Mouse (Mus musculus): ENCODE measurements around the gene Sema4c. TPM values are rescaled to one million over a fixed set of nuclear protein-coding genes. Genes with fewer than 3 reads are reported as not detected.

Gene Sema4c
- polyA plus RNA-seq, 1 experiment from 2014 or later: 35.3 TPM

DNA sequence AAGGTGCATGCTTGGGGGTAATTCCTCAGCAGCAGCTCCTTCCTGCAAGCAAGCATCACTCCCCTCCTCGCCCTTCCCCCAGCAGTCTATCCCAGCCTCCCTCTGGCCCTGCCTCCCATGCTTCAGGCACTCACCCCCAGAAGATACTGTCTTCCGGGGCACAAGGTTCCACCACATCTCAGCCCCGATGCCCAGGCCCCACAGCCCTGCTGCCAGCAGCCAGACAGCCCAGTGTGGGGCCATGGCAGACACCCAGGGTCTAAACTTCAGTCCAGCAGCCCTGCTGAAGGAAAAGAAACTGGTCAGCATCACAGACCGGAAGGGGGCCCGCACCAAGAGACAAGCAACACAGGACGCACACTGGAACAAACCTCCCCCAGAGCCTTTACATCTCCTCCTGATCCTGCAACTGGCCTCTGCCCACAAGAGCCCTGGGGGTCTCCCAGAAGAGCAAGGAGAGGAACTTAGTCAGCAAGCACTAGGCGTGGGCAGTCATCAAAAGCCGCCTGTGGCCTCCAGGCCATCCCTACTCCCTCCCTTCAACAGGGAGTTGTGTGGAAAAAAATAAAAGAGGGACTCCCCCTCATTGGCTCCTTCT is 2.3 kb downstream of the Sema4c start:
- peaks cover 50% of the 10 kb centered on the region for H3K36me3 ChIP-seq
- WGBS: 2% methylated on average over 8 of the region's 8 CpGs
- peaks cover 40% of the 10 kb centered on the region for H3K4me1 ChIP-seq (replicated peaks)
- H3K27me3 ChIP-seq: no peaks in the 10 kb centered on the region
- peak overlapping the region; percentile 100 for H3K4me2 ChIP-seq
- H3K27ac ChIP-seq: peak overlapping the region; percentile 99
- H3K9ac ChIP-seq (replicated peaks): peak overlapping the region; percentile 96
- no peak for ATAC-seq (ENCODE audit: insufficient number of reproducible peaks, insufficient read depth, low FRiP score, low TSS enrichment, low read depth)
- H3K4me3 ChIP-seq (replicated peaks): peak overlapping the region; percentile 90
- no peaks in the 10 kb centered on the region for H3K9me3 ChIP-seq

GRCm38 (mm10) chr1:36554633-36555399 is 3.3 kb downstream of the Sema4c start:
- Histone ChIP-seq H3K36me3 (peaks cover 61% of the 10 kb centered on the region), H3K4me1 (replicated peaks) (peaks cover 43% of the 10 kb centered on the region)
- WGBS: 68% methylated on average over 21 of the region's 21 CpGs

DNA sequence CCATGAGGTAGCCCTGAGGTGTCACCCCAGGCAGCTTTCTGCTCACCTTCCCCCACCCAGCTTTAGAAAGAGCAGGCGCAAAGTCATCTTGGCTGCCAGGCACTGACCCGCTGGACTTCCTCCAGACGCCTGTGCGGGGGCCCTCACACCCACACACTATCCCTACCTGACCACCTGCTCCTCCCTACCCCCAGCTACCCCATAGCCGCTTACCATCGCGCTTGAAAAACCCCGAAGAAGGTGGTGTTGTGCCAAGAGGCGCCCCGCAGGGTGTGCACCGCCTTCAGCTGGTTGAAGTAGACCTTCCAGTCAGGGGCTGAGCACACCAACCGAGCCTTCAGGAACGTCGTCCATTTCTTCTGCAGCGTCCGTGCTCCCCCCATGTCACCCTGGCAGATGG is 5.6 kb downstream of the Sema4c start:
- Histone ChIP-seq H3K4me2 (no peak overlapping the region), H3K9me3 (no peaks in the 10 kb centered on the region), H3K36me3 (peaks cover 77% of the 10 kb centered on the region), H3K4me3 (replicated peaks) (no peak overlapping the region), H3K4me1 (replicated peaks) (peaks cover 51% of the 10 kb centered on the region), H3K9ac (replicated peaks) (no peak overlapping the region), H3K27ac (no peak overlapping the region), H3K27me3 (no peaks in the 10 kb centered on the region)
- 92% methylated on average over 16 of the region's 16 CpGs for WGBS
- ATAC-seq (ENCODE audit: insufficient number of reproducible peaks, insufficient read depth, low FRiP score, low TSS enrichment, low read depth): no peak

More at GRCm38 (mm10) chr1:36554633-36555399, 3.3 kb downstream of the Sema4c start:
- Histone ChIP-seq H3K9me3 (no peaks in the 10 kb centered on the region), H3K4me2 (peak overlapping the region; percentile 100), H3K27ac (peak overlapping the region; percentile 99), H3K27me3 (no peaks in the 10 kb centered on the region), H3K4me3 (replicated peaks) (peak overlapping the region; percentile 90), H3K9ac (replicated peaks) (peak overlapping the region; percentile 96)
- ATAC-seq (ENCODE audit: insufficient number of reproducible peaks, insufficient read depth, low FRiP score, low TSS enrichment, low read depth): no peak

DNA sequence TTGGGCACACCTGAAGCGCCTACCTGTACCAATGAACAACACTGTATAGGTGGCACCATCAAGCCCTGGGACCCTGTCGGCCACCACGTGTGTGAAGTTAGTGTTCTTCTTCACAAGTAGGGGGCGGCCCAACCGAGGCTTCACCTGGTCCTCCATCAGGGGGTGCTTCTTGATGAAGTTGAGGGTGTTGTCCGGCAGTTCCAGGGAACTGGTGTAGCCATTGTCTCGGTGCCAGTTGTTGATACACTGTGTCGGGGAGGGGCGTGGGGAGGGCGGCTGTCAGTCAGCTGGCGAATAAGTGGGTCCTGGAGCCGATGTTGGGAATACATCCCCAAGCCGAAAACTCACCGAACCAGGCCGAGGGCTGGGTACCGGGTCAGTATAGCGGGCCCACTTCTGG is 6.2 kb downstream of the Sema4c start:
- H3K27ac ChIP-seq: no peak overlapping the region
- 89% methylated on average over 17 of the region's 17 CpGs for WGBS
- no peak overlapping the region for H3K9ac ChIP-seq (replicated peaks)
- H3K27me3 ChIP-seq: no peaks in the 10 kb centered on the region
- H3K4me1 ChIP-seq (replicated peaks): peaks cover 54% of the 10 kb centered on the region
- H3K36me3 ChIP-seq: peaks cover 77% of the 10 kb centered on the region
- no peak overlapping the region for H3K4me2 ChIP-seq
- H3K4me3 ChIP-seq (replicated peaks): no peak overlapping the region
- ATAC-seq (ENCODE audit: insufficient number of reproducible peaks, insufficient read depth, low FRiP score, low TSS enrichment, low read depth): no peak
- H3K9me3 ChIP-seq: no peaks in the 10 kb centered on the region

DNA sequence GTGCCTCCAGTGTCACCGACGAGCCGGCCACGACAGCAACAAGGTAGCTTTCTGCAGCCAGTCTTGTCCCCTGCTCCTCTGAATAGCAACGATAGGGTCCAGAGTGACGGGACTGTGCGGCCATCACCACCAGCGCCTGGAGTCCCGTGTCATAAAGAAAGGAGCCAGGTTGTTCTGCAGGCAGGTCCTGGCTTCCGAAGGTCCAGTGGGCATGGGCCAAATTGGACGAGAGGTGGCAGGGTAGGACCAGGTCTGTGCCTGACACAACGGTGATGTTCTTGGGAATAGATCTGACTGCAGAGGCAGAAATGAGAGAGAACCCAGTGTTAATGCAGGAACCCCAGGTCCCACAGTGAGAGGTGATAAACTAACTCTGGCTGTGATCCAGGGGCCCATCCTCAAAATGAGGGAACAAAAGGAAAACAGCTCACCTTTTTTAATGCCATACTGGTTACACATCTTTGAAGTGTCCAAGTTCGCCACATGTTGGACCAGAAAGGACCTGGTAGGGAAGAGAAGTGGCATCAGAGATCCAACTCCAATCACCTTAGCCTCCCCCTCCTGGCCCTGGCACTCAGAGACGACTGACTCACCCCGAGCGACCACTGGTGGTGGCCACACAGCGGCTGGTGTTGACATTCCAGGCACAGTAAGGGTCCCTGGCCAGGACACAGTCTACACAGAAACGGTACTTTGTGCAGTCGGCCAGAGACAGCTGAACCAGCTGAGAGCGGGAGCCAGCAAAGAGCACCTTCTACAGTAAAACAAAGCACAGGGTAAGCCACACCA is 7.9 kb downstream of the Sema4c start:
- Histone ChIP-seq H3K4me1 (replicated peaks) (peaks cover 54% of the 10 kb centered on the region), H3K27me3 (no peaks in the 10 kb centered on the region), H3K9ac (replicated peaks) (no peak overlapping the region), H3K27ac (no peak overlapping the region), H3K36me3 (peaks cover 71% of the 10 kb centered on the region), H3K4me3 (replicated peaks) (no peak overlapping the region), H3K9me3 (no peaks in the 10 kb centered on the region), H3K4me2 (no peak overlapping the region)
- no peak for ATAC-seq (ENCODE audit: insufficient number of reproducible peaks, insufficient read depth, low FRiP score, low TSS enrichment, low read depth)
- 79% methylated on average over 20 of the region's 20 CpGs for WGBS

- H3K4me2 ChIP-seq: peak overlapping the region; percentile 3; the same call in 1 of the 2 replicates
- H3K9me3 ChIP-seq: no peaks in the 10 kb centered on the region
- H3K4me3 ChIP-seq (replicated peaks): 0 out of 2 replicates have a peak overlapping the region, but pooled peaks have one; percentile 2
- H3K36me3 ChIP-seq: peaks cover 63% of the 10 kb centered on the region
- ATAC-seq (ENCODE audit: insufficient number of reproducible peaks, insufficient read depth, low FRiP score, low TSS enrichment, low read depth): no peak
- 0 out of 2 replicates have a peak overlapping the region, but pooled peaks have one; percentile 28 for H3K9ac ChIP-seq (replicated peaks)
- WGBS: 81% methylated on average over 18 of the region's 18 CpGs
- H3K27ac ChIP-seq: peak overlapping the region; percentile 46; the same call in 1 of the 2 replicates
- peaks cover 46% of the 10 kb centered on the region for H3K4me1 ChIP-seq (replicated peaks)
- H3K27me3 ChIP-seq: no peaks in the 10 kb centered on the region
Observed at GRCm38 (mm10) chr1:36549491-36549890, 8.7 kb downstream of the Sema4c start.

DNA sequence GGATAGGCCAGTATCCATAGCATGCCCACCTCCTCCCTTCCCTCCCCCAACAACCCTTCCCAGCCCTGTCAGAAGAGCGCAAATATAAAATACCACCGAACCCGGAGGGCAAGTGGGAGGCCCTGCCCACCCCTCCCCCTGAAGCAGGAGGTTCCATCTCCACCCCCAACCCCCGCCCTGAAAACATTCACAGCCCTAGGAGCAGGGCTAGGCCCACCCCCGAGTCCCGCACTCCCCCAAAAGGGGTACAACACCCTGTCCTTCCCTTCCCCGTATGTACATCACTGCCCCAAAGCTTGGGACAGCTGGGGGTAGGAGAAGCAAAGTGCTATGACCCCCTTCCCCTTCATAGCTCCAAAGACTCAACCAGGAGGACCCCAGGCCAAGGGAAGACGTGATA is 9.4 kb downstream of the Sema4c start:
- ATAC-seq (ENCODE audit: insufficient number of reproducible peaks, insufficient read depth, low FRiP score, low TSS enrichment, low read depth): no peak
- H3K27me3 ChIP-seq: no peaks in the 10 kb centered on the region
- H3K36me3 ChIP-seq: peaks cover 56% of the 10 kb centered on the region
- peak overlapping the region; percentile 3; the same call in 1 of the 2 replicates for H3K4me2 ChIP-seq
- no peaks in the 10 kb centered on the region for H3K9me3 ChIP-seq
- peak overlapping the region; percentile 28 for H3K9ac ChIP-seq (replicated peaks)
- 48% methylated on average over 8 of the region's 8 CpGs for WGBS
- peaks cover 43% of the 10 kb centered on the region for H3K4me1 ChIP-seq (replicated peaks)
- peak overlapping the region; percentile 46 for H3K27ac ChIP-seq
- 0 out of 2 replicates have a peak overlapping the region, but pooled peaks have one; percentile 3 for H3K4me3 ChIP-seq (replicated peaks)

DNA sequence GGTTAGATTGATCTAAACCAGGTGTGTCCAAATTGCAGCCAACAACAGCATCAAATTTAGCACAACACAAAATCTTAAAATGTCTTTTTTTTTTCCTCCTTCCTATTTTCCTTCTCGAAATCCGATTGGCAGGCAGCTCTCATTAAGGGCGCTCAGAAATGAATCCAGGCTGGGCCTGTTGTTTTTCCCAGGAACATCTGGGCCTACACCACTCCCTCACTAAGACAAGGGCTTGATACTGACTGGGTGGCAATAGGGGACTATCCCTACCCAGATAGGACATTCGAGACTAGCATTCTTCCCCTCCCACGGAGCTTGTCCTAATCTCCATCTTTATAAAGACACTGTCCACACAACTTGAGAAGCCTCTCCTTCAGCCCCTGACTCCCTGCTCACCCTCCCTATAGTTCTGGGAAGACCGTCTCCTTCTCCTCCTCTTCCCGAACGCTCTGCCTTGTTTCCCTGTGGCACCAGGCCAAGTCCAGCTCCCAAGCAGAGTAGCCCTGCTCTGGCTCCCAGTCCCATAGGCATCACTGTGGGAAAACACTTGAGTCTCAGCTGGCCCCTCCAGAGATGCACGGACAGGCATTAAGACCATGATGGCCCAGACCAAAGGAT is 10.1 kb downstream of the Sema4c start:
- peaks cover 48% of the 10 kb centered on the region for H3K4me1 ChIP-seq (replicated peaks)
- H3K9ac ChIP-seq (replicated peaks): no peak overlapping the region

GRCm38 (mm10) chr1:36546888-36547471 is 11.2 kb downstream of the Sema4c start, which contains the start of gene Ankrd39:
Ankrd39 (minus strand) TSS chr1:36547445.
- no peaks in the 10 kb centered on the region for H3K9me3 ChIP-seq
- peak within 1 kb of the TSS; percentile 74 for H3K4me2 ChIP-seq
- peaks cover 48% of the 10 kb centered on the region for H3K4me1 ChIP-seq (replicated peaks)
- peak within 1 kb of the TSS; percentile 68 for H3K4me3 ChIP-seq (replicated peaks)
- H3K9ac ChIP-seq (replicated peaks): peak within 1 kb of the TSS; percentile 81
- ATAC-seq (ENCODE audit: insufficient number of reproducible peaks, insufficient read depth, low FRiP score, low TSS enrichment, low read depth): peak; percentile 97
- peak within 1 kb of the TSS; percentile 85 for H3K27ac ChIP-seq
- peaks cover 49% of the 10 kb centered on the region for H3K36me3 ChIP-seq
- WGBS: under 1% methylated on average over 43 of the region's 43 CpGs
- H3K27me3 ChIP-seq: no peaks in the 10 kb centered on the region

More for the DNA sequence above, 10.1 kb downstream of the Sema4c start:
- 39% methylated on average over 9 of the region's 9 CpGs for WGBS
- H3K4me2 ChIP-seq: peak overlapping the region; percentile 74
- no peak overlapping the region for H3K4me3 ChIP-seq (replicated peaks)
- H3K27ac ChIP-seq: peak overlapping the region; percentile 85
- peaks cover 49% of the 10 kb centered on the region for H3K36me3 ChIP-seq
- no peaks in the 10 kb centered on the region for H3K9me3 ChIP-seq
- H3K27me3 ChIP-seq: no peaks in the 10 kb centered on the region
- ATAC-seq (ENCODE audit: insufficient number of reproducible peaks, insufficient read depth, low FRiP score, low TSS enrichment, low read depth): no peak

GRCm38 (mm10) chr1:36545845-36546600 is 12.1 kb downstream of the Sema4c start:
- Histone ChIP-seq H3K4me1 (replicated peaks) (peaks cover 48% of the 10 kb centered on the region), H3K27ac (no peak overlapping the region)
- WGBS: 74% methylated on average over 19 of the region's 19 CpGs

More at GRCm38 (mm10) chr1:36545845-36546600, 12.1 kb downstream of the Sema4c start:
- Histone ChIP-seq H3K27me3 (no peaks in the 10 kb centered on the region), H3K36me3 (peaks cover 48% of the 10 kb centered on the region), H3K9ac (replicated peaks) (peak overlapping the region; percentile 81; the same call in 1 of the 2 replicates), H3K4me3 (replicated peaks) (peak overlapping the region; percentile 68), H3K9me3 (no peaks in the 10 kb centered on the region), H3K4me2 (peak overlapping the region; percentile 74)
- ATAC-seq (ENCODE audit: insufficient number of reproducible peaks, insufficient read depth, low FRiP score, low TSS enrichment, low read depth): no peak

Data from limb, embryonic 12.5 days (tissue).